Mouse (Mus musculus): ENCODE data around the gene Rdh16f1. TPM values are rescaled to one million over a fixed set of nuclear protein-coding genes. Genes with fewer than 3 reads are reported as not detected.

Rdh16f1 gene
- polyA plus RNA-seq, 2 experiments, result 0.03 to 0.11 TPM

DNA sequence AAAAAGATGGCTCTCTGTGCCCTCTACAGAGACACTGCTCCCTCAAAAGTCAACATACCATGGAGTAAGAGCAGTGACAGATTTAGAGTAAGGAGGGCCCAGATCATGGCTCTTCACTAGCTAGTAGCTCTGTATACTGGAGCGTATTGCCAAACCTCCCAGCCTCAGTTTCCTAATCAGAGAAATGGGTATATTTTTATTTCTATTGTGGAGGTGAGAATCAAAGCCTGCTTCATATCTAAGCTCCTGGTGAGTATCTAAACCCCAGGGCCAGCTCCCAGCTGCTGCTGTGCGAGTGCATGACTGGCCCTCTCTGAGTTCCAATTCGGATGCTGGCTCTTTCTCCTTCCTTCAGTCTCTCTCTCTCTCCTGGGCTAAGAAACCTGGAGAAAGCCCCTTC, 35.4 kb upstream of the Rdh16f1 start, which contains the start of gene Tac2:
Gene Tac2, plus strand, starts transcription at position 301 of the 400 bp plus-strand sequence.
- no peak for DNase-seq (ENCODE audit: low read depth in 3 of 3, low spot score in 3 of 3)
- H3K4me2 ChIP-seq (ENCODE audit: low read depth), result peak within 1 kb of the TSS; percentile 32
- H3K9ac ChIP-seq (replicated peaks), result no peak within 1 kb of the TSS; the same call in 1 of the 2 replicates
- H3K4me3 ChIP-seq (ENCODE audit: insufficient read depth in 1 of 2, low read depth in 2 of 2, low read length in 2 of 2), result peak within 1 kb of the TSS in 1 of 2 experiments; percentile 7; a peak in 1 of 4 replicates
- WGBS (ENCODE audit: insufficient replicate concordance), result 69% methylated on average over 3 of the region's 3 CpGs
- H3K4me1 ChIP-seq (replicated peaks; ENCODE audit: control insufficient read depth in 2 of 2, insufficient read depth in 2 of 2, low read length in 1 of 2), result peaks cover 13 to 24% of the 10 kb centered on the region in 2 experiments
- H3K27me3 ChIP-seq (ENCODE audit: control insufficient read depth, insufficient read depth, low read length), result peaks cover 17% of the 10 kb centered on the region
- TF ChIP-seq CTCF (IDR thresholded peaks at IDR 0.05; ENCODE audit: low read depth) (no peak), EP300 (IDR thresholded peaks at IDR 0.05; ENCODE audit: low read depth) (no peak)
- no peak within 1 kb of the TSS for H3K27ac ChIP-seq
- H3K9me3 ChIP-seq (ENCODE audit: control insufficient read depth, low read length), result no peaks in the 10 kb centered on the region
- no peaks in the 10 kb centered on the region for H3K36me3 ChIP-seq (replicated peaks; ENCODE audit: control insufficient read depth, insufficient read depth, low read depth)
- no peak for ATAC-seq (ENCODE audit: insufficient read depth)

- Histone ChIP-seq H3K27me3 (ENCODE audit: control insufficient read depth, insufficient read depth, low read length) (peaks cover 17% of the 10 kb centered on the region), H3K4me3 (ENCODE audit: insufficient read depth in 1 of 2, low read depth in 2 of 2, low read length in 2 of 2) (peak overlapping the region in 1 of 2 experiments; percentile 7; a peak in 1 of 4 replicates), H3K9me3 (ENCODE audit: control insufficient read depth, low read length) (no peaks in the 10 kb centered on the region), H3K4me1 (replicated peaks; ENCODE audit: control insufficient read depth in 2 of 2, insufficient read depth in 2 of 2, low read length in 1 of 2) (peaks cover 23 to 34% of the 10 kb centered on the region in 2 experiments), H3K9ac (replicated peaks) (no peak overlapping the region; the same call in 1 of the 2 replicates), H3K27ac (no peak overlapping the region), H3K4me2 (ENCODE audit: low read depth) (peak overlapping the region; percentile 32), H3K36me3 (replicated peaks; ENCODE audit: control insufficient read depth, insufficient read depth, low read depth) (no peaks in the 10 kb centered on the region)
- peak; percentile 69 for ATAC-seq (ENCODE audit: insufficient read depth)
- DNase-seq (ENCODE audit: low read depth in 3 of 3, low spot score in 3 of 3), result no peak
- WGBS (ENCODE audit: insufficient replicate concordance), result 68% methylated on average over 4 of the region's 4 CpGs
- TF ChIP-seq CTCF (IDR thresholded peaks at IDR 0.05; ENCODE audit: low read depth) (no peak), EP300 (IDR thresholded peaks at IDR 0.05; ENCODE audit: low read depth) (no peak)
These were observed 34.5 kb upstream of the Rdh16f1 start for GRCm38 (mm10) chr10:127725136-127725535.

- H3K4me2 ChIP-seq (ENCODE audit: low read depth), result no peak overlapping the region
- no peaks in the 10 kb centered on the region; the same call in 1 of the 2 replicates for H3K27me3 ChIP-seq (ENCODE audit: control insufficient read depth, insufficient read depth, low read length)
- no peaks in the 10 kb centered on the region for H3K36me3 ChIP-seq (replicated peaks; ENCODE audit: control insufficient read depth, insufficient read depth, low read depth)
- DNase-seq (ENCODE audit: low read depth in 3 of 3, low spot score in 3 of 3), result no peak
- H3K9ac ChIP-seq (replicated peaks), result no peak overlapping the region
- peaks cover 44 to 53% of the 10 kb centered on the region in 2 experiments for H3K4me1 ChIP-seq (replicated peaks; ENCODE audit: control insufficient read depth in 2 of 2, insufficient read depth in 2 of 2, low read length in 1 of 2)
- WGBS (ENCODE audit: insufficient replicate concordance), result 63% methylated on average over 8 of the region's 8 CpGs
- no peak overlapping the region for H3K27ac ChIP-seq
- H3K9me3 ChIP-seq (ENCODE audit: control insufficient read depth, low read length), result no peaks in the 10 kb centered on the region
- TF ChIP-seq CTCF (IDR thresholded peaks at IDR 0.05; ENCODE audit: low read depth), result no peak
- TF ChIP-seq EP300 (IDR thresholded peaks at IDR 0.05; ENCODE audit: low read depth), result no peak
- no peak overlapping the region for H3K4me3 ChIP-seq (ENCODE audit: insufficient read depth in 1 of 2, low read depth in 2 of 2, low read length in 2 of 2)
- no peak for ATAC-seq (ENCODE audit: insufficient read depth)
These were observed 31.1 kb upstream of the Rdh16f1 start for GRCm38 (mm10) chr10:127728437-127728836.

GRCm38 (mm10) chr10:127730285-127730932, 29.2 kb upstream of the Rdh16f1 start:
- DNase-seq (ENCODE audit: low read depth in 3 of 3, low spot score in 3 of 3) (peak; percentile 65 to 71 (median 68)), ATAC-seq (ENCODE audit: insufficient read depth) (peak; percentile 92)
- Histone ChIP-seq H3K27me3 (ENCODE audit: control insufficient read depth, insufficient read depth, low read length) (no peaks in the 10 kb centered on the region; the same call in 1 of the 2 replicates), H3K4me1 (replicated peaks; ENCODE audit: control insufficient read depth in 2 of 2, insufficient read depth in 2 of 2, low read length in 1 of 2) (peaks cover 50 to 57% of the 10 kb centered on the region in 2 experiments), H3K4me2 (ENCODE audit: low read depth) (peak overlapping the region; percentile 45), H3K27ac (peak overlapping the region; percentile 59), H3K9ac (replicated peaks) (0 out of 2 replicates have a peak overlapping the region, but pooled peaks have one; percentile 10), H3K9me3 (ENCODE audit: control insufficient read depth, low read length) (no peaks in the 10 kb centered on the region), H3K36me3 (replicated peaks; ENCODE audit: control insufficient read depth, insufficient read depth, low read depth) (no peaks in the 10 kb centered on the region), H3K4me3 (ENCODE audit: insufficient read depth in 1 of 2, low read depth in 2 of 2, low read length in 2 of 2) (no peak overlapping the region)
- TF ChIP-seq EP300 (IDR thresholded peaks at IDR 0.05; ENCODE audit: low read depth), result peak; percentile 95
- no peak for TF ChIP-seq CTCF (IDR thresholded peaks at IDR 0.05; ENCODE audit: low read depth)
- 27% methylated on average over 11 of the region's 11 CpGs for WGBS (ENCODE audit: insufficient replicate concordance)

DNA sequence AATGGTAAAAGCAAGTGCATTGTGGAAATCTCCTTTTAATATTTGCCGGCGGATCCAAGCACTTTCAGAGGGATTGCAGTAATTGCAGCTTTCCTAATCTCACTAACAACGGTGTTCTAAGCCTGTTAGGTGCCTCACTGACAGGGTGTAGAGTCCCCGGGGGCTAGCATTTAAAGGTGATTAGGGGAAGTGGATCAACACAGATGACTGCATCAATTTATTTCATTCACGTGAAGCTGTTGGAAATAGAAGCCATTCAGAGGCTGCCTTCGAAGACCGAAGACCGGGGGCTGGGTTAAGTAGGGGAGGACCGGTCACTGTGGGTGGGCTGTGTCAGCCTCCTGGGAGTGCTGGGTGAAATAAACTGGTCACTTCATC, 28.7 kb upstream of the Rdh16f1 start:
- ATAC-seq (ENCODE audit: insufficient read depth), result peak; percentile 1; the same call in 1 of the 2 replicates
- Histone ChIP-seq H3K4me1 (replicated peaks; ENCODE audit: control insufficient read depth in 2 of 2, insufficient read depth in 2 of 2, low read length in 1 of 2) (peaks cover 50 to 58% of the 10 kb centered on the region in 2 experiments), H3K9me3 (ENCODE audit: control insufficient read depth, low read length) (no peaks in the 10 kb centered on the region), H3K9ac (replicated peaks) (peak overlapping the region; percentile 9), H3K4me3 (ENCODE audit: insufficient read depth in 1 of 2, low read depth in 2 of 2, low read length in 2 of 2) (no peak overlapping the region), H3K27me3 (ENCODE audit: control insufficient read depth, insufficient read depth, low read length) (no peaks in the 10 kb centered on the region; the same call in 1 of the 2 replicates), H3K36me3 (replicated peaks; ENCODE audit: control insufficient read depth, insufficient read depth, low read depth) (no peaks in the 10 kb centered on the region), H3K4me2 (ENCODE audit: low read depth) (peak overlapping the region; percentile 45), H3K27ac (peak overlapping the region; percentile 59)
- TF ChIP-seq CTCF (IDR thresholded peaks at IDR 0.05; ENCODE audit: low read depth), result no peak
- no peak for TF ChIP-seq EP300 (IDR thresholded peaks at IDR 0.05; ENCODE audit: low read depth)
- DNase-seq (ENCODE audit: low read depth in 3 of 3, low spot score in 3 of 3), result no peak
- WGBS (ENCODE audit: insufficient replicate concordance), result 35% methylated on average over 9 of the region's 9 CpGs
